Mouse (Mus musculus): ENCODE results near the gene Rsc1a1.

- no peak for TF ChIP-seq KAT2A (conservative IDR thresholded peaks at IDR 0.05; ENCODE audit: low read depth, low read length)
- no peak for TF ChIP-seq MAX (IDR thresholded peaks at IDR 0.05; ENCODE audit: low read length)
- no peak for TF ChIP-seq RCOR1 (IDR thresholded peaks at IDR 0.05; ENCODE audit: low read depth, low read length)
- no peak for TF ChIP-seq CTCF (IDR thresholded peaks at IDR 0.05 in 2 of 3, conservative IDR thresholded peaks at IDR 0.05 in 1 of 3; ENCODE audit: control insufficient read depth in 1 of 3, insufficient read depth in 1 of 3, low read depth in 2 of 3, low read length in 3 of 3, poor library complexity in 1 of 3, severe bottlenecking in 1 of 3)
These were observed 14.0 kb downstream of the Rsc1a1 start for GRCm38 (mm10) chr4:141671389-141671788.
